Mouse (Mus musculus) testis, postnatal 10 days (tissue): ENCODE results near the gene Tpte.
A peak's percentile ranks its signal among the peaks of the same experiment; 100 is the strongest.

Experiments
- DNase-seq: peaks from one replicate; pipeline ENCODE4 v3.0.0; 2021; ENCODE audit warnings: low spot score

The Tpte gene

DNA sequence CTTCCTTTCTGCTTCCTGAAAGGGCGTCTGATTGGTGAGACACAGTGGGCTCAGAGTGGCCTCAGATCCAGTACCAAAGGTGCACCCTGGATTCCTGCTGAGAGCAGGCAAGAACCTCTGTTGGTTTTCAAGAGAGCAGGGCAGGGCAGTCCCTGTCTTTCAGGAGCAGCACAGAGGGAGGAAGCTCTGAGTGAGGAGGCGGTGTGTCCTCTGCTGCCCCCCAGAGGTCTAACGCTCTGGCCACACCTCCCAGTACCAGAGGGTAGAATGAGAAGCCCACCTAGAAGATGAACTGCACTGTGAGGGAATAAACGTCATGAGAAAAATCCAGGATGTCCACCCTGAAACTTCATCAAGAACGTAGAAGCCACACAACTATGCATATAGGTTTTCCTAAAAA is 93.7 kb downstream of the Tpte start:
- peak; percentile 62 for DNase-seq

DNA sequence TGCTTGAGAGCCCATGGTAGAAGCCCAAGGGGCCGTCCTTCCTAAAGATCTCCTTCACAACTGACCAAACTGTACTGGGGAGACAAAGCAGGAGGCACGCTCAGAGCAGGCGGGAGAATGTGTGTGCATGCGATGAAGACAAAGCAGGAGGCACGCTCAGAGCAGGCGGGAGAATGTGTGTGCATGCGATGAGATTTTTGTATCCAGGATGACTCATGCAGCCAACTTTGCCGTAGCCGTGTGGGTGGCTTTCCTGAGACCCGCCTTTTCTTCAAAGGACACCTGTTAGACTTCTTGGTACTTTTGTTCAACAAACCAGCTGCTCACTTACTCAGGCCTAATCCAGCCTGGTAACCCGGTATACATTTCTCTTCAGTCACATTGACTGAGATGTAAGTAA is 97.7 kb downstream of the Tpte start:
- DNase-seq, result no peak

DNA sequence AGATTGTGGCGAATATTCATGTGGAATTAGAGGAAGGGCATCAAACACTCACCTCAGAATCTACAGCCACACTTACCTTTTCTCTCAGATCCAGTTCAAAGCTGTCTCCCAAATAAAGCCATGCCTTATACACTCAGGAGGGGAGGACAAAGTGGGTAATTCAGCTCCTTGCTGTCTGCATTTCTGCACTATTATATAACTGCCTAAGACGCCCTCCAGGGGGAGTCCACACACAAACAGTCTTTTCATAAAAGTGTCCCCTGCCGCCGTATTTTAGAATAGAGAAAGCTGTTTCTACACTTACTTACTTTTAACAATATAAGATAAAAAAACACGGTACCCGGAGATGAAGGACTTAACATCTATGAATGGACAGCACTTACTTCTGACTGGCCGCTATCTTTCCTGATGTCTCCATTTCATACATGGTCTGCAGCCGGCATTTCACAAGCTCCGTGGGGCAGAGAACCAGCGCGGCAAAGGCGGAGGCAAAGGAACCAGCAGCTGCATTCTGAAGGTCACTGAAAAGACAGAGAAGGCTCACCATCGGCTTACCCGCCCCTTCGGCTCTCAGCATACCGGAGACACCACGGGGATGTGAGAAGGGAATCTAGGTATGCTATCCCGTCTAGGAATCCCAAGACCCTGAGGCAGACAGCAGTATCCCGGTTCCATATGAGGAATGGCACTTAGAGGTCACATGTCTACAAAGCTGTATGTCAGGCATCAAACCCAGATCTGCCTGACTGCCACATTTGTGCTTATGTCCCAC is 99.8 kb downstream of the Tpte start:
- DNase-seq, result no peak

DNA sequence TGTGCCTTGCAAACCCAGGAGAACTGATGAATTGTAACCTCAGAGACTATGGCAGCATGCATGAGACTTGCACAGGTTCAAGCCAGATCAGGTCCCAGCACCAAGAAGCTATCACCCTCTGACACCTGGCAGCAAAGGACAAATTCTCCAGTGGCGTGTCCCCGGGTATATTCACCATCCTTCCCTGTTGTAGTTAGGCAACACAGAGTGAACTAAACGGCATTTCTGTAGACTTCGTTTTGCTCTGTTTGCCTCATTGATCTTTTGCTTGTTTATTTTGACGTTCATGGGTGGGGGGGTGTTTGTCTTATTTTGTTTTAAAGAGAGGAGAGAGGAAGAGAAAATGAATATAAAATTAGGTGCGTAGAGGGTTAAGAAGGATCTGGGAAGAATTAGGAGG is 101.9 kb downstream of the Tpte start:
- no peak for DNase-seq

DNA sequence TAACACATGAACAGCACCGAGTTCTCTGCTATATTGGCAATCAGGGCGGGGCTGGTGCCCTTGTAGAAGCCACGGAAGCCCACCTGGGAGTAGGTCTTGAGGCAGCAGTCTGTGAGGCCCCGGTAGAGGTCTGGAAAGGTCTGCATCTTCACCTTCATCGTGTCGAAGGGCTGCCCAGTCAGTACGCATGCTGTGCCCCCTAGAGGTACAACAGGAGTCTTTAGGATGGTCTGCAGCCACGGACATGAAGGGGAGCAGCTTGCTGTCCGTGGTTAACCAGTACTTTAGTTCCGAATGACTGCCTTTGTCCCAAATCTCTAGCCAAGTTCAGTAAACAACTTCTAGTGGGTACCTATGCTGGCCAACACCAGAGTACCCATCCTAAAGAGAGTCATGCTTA is 106.6 kb downstream of the Tpte start:
- DNase-seq, result no peak

DNA sequence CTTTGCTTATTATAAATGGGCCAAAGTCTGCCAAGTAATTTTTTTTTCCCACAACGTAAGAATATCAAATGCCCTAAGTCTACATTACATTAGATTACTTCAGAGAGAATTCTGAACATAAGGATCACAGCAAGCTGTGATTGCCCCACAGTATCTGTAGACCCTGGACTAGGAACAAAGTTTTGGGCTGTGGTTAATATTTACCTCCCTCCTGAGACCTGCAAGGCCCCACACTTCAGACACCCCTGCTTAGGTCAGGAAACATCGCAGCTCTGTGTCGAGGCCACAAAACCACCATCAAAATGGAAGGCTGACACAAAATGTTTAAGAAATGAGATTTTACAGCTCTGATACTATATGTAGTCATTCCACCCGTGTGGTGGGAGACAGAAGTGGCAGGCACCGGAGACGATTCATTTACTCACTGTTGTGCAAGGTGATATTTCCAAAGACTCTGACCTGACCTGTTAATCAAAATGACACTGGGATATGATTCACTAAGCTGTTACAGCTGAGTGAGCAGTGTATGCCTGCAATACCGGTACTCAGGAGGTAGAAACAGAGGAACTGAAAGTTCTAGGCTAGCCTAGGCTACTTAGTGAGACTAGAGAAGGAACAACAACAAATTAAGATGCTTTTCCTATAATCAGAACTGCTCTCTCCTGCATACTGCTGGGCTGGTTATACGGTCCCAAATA is 107.7 kb downstream of the Tpte start:
- DNase-seq, result no peak

DNA sequence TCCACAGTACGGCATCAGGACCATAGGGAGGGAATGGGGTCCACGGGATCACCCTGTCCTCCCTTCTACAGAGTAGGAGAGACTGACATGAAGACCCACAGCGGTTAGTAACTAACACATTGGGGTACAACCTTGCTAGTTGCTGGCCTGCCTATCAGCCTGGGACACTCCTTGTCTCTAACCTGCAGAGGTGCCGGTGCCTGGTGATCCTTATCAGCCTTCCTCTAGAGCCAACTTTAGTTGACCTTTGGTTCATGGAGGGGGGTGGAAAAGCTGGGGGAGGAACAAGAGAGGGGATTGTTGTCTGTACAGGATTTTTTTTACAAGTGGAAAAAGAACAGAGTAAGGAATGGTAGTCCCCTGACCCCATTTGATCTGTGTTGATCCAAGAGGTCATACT is 111.2 kb downstream of the Tpte start:
- DNase-seq, result no peak

DNA sequence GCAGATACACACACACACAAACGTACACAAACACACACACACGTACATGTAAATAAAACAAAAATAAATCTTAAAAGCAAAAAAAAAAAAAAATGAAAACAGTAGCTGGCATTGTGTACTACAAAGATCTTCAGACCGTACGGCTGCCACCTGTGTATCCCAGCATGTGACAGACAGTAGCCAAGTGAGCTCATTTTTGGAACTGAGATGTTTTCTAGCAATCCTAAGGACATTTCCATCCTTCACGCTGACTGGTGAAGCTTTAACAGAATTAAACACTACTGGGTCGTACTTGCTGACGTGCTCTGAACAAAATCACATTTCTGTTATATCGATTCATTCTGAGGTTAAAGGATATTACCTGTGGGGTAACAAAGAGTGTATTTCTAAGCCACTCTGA is 112.0 kb downstream of the Tpte start:
- no peak for DNase-seq

DNA sequence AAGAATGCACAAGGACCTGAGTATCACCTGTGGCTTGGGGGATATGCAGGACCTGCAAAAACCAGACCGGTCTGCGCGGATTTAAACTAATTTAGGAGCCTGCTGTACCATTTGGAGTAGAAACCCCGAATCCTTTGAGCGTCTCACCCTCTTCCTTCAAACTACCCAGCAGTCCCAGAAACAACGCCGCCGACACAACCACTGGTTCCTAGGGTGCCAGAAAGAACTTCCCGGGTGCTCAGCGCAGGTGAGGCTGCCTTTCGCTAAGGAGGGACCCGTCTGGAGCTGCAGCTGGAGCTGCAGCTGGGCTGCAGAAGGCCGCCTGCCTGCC is 114.5 kb downstream of the Tpte start:
- DNase-seq, result no peak

DNA sequence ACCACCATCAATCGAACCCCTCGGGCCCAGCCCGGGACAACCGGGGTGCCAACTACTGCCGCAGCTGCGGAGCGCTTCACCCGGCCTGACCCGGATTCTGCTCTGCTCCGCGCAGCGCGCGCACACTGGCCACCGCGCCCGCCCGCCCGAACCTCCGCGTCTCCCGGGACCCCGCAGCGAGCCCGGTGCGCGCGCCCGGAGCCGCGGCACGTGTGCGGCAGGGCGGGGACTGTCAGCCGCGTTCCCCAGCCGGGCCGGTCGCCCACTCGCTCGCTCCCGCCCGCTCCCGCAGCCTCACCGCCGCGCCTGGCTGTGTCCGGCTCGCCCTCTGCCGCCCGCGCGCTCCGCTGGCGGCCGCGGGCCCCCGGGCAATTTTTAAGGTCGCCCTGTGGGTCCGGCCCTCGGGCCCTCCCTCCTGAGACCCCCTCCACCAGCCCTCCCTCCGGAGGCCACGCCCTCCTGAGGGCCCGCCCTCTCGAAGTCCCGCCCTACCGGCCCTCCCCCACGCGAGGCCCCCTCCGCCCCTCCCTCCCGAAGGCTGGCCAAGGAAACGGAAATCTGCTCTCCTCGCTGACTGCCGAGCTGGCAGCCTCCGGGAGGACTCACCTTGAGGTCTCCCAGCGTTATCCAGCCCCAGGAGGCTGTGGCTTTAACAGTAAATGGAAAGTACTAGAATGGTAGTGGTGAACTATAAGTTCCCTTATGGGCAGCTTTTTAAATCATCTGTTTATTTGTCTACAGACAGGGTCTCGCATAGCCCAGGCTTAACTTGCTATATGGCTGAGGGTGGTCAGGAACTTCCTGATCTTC is 115.1 kb downstream of the Tpte start, which contains the start of gene Slc25a15:
Slc25a15 (minus strand) TSS at position 456 of the 810 bp plus-strand sequence.
- DNase-seq, result peak; percentile 95

DNA sequence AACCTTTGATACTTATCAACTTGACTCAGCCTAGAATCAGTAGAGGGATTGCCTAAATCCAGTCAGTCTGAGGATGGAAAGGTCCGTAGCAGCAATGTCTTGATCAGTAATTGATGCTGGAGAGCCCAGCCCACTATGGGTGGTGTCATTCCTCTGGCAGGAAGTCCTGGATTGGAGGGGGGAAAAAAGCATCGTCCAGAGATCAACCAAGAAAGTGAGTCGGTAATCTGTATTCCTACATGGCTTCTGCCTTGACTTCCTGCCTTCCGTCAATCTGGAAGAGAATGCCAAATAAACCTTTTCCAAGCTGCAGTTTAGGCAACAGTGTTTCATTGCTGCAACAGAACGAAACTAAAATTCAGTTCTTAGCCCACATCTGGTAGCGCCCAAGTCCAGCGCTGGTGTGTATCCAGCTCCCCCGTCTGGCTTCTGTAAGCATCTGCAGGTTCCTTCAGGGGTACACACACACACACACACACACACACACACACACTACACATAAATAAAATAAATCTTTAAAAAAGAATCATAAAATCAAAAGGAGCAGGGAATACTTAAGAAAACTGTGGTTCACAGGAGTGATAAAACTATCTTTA is 116.1 kb downstream of the Tpte start:
- no peak for DNase-seq

DNA sequence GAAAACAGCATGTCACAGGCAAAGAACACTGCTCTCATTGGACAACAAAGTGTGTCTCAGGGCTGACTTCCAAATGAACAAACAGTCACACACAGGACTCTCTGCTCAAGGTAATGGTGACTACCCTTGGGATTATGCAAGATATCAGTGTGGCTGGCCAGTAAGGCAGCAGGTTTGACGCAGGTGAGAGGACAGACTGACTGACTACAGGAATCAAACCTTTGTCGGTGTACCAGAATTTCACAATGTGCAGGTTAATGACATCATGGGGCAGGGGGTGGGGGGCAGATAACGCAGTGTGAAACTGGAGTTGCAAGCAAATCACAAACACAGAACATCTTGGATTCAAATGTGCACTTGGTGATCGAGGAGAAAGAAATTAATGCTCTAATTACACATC is 117.4 kb downstream of the Tpte start:
- no peak for DNase-seq

DNA sequence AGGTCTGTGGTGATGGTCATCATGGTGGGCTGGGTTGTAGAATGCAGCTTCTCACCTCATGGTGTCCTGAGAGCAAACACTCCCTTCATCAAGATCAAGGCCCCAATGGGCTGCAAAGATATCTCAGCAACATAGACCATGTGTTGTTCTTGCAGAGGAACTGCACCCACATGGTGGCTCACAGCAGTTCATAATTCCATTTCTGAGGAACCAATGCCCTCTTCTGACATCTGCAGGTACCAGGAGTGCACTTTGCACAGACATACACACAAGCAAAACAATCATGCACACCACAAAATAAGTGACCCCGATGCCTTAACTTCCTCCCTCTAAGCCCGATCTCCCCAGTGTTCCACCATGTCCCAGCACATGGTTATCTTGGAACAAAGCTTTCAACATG is 120.0 kb downstream of the Tpte start:
- DNase-seq, result no peak

DNA sequence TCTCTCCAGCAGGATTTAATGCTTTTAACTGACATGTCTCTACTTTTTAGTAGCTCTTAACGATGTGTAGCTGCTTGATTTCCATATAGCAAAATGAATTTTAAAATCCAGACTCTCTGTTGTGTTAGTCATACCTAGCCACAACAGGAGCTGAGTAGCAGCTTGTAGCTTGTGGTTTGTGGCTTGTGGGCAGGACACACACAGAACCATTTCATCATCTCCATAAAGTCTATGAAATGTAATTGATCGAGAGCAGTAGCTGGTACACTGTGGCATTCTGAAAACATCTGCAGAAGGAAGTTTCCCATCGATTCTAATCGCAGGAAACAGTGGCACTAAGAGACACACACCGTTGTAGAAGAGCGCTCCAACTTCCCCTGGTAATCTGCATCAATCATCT is 122.5 kb downstream of the Tpte start:
- no peak for DNase-seq

DNA sequence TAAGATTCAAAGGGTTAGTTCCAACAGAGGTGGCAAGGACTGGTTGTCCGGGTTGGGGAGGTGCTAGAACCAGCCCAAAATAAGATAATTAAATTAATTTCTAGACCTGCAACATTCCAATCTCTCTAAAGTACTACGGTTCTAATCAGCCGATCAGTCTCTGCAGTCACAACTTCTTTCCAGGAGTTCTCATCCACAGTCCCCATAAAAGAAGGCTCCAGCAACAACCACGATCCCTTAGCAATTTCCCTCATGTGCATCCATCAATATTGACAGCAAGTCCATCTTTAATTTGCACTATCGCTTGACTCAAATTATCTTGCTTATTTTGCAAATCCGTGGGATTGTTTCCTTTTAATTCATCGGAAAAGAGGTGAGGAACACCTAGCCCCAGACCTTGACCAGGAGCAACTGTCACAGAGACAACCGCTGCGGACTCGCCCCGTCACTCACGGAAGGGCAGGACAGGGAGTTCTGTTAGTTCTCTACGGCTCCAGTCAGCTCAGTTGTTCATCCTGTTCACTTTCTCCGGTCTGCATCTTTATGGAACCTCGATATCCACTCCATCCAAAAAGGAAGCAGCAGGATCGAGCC is 127.5 kb downstream of the Tpte start:
- no peak for DNase-seq

DNA sequence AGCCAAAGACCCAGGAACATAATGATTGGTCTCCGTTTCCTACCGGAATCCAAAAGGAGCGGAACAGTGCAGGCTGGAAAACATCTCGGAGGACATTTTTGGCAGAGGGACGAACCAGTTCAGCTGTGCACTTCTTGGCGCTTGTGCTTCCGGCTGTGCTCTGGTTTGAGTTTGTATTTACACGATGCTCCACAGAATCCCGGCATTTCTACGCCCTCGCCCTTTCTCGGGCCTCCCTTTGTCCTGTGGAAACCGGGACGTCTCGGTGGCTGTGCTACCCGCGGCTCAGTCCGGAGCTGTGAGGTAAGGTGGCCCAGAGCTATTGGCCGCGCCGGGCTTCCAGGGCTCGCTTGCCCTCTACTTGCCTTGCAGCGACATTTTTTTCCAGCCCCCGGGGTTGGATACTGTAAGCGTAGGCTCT is 128.1 kb downstream of the Tpte start, which contains the start of gene Mrps31:
Mrps31 (plus strand) TSS at position 80 of the 421 bp plus-strand sequence.
- DNase-seq, result peak; percentile 74

DNA sequence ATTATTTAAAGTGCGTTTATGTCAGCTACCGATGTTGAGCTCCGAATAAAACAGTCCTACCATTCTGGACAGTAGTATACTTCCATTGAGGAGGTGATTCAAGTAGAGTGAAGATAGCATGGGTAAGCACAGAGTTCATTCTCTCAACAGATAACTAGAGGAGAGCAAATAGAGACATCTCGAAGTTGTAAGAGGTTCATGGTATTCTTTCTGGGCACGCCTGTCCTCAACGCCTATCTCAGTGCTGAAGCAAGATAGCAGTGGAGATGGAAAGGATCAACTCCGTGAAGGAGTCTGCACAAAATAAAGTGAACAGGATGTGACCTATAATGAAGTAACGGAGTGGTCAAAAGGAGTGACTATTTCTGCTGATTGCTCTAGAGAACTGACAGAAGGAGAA is 128.7 kb downstream of the Tpte start:
- DNase-seq, result no peak
